Mouse (Mus musculus): ENCODE data around the gene Hmga2. TPM values are rescaled to one million over a fixed set of nuclear protein-coding genes. Genes with fewer than 3 reads are reported as not detected.

Gene Hmga2
- total RNA-seq, 2 experiments from 2014 or later, result 0.52 TPM; not detected in 1

Other genes with a start within 250 kb of the Hmga2 start
- gene Llph, start 249.4 kb downstream of the Hmga2 start, total RNA-seq (2014; fragmentation: Nextera tagmentation), result 85.9 and 124 TPM in 2 replicates
- 101 and 109 TPM in 2 replicates for gene Llph, start 249.4 kb downstream of the Hmga2 start, total RNA-seq (2017)